Mouse (Mus musculus) thymus, postnatal 0 days (tissue): ENCODE measurements around the gene Acer2. TPM values are rescaled to one million over a fixed set of nuclear protein-coding genes. Genes with fewer than 3 reads are reported as not detected.
"Not testable (repeated sequence)": the region's sequence is repeated elsewhere in the genome, so short reads cannot be mapped to it uniquely, and the experiment has no call there.

Experiments used
- DNase-seq: peaks from one replicate; pipeline ENCODE4 v3.0.0-alpha.2; 2015; ENCODE audit warnings: low spot score
- polyA plus RNA-seq: library from polyadenylated mRNA; unstranded; fragments of >200 nt; fragmentation: Nextera tagmentation; extraction: Ambion mirVana; gene quantifications from 2 replicates; pipeline ENCODE4 v1.2.1, GENCODE M21; 2015

The Acer2 gene
- 3.9 and 4.3 TPM in 2 replicates for polyA plus RNA-seq

GRCm38 (mm10) chr4:86874146-86874847 lies at the start of gene Acer2:
TSS of gene Acer2 (plus strand) at chr4:86874396.
- DNase-seq = peak; percentile 84

GRCm38 (mm10) chr4:86825143-86825542 lies 49.1 kb upstream of the Acer2 start:
- DNase-seq = no peak

- DNase-seq = no peak
Observed at GRCm38 (mm10) chr4:86831896-86832295, 42.3 kb upstream of the Acer2 start.

- not testable (repeated sequence) for DNase-seq
Observed at GRCm38 (mm10) chr4:86841141-86841540, 33.1 kb upstream of the Acer2 start.

- DNase-seq = no peak
Observed at GRCm38 (mm10) chr4:86845384-86845783, 28.8 kb upstream of the Acer2 start.

- no peak for DNase-seq
Observed at GRCm38 (mm10) chr4:86847246-86847645, 26.9 kb upstream of the Acer2 start.

GRCm38 (mm10) chr4:86851331-86851730 lies 22.9 kb upstream of the Acer2 start:
- no peak for DNase-seq

GRCm38 (mm10) chr4:86852018-86852417 lies 22.2 kb upstream of the Acer2 start:
- no peak for DNase-seq

- no peak for DNase-seq
Observed at GRCm38 (mm10) chr4:86852813-86853590, 21.2 kb upstream of the Acer2 start.

GRCm38 (mm10) chr4:86856304-86857112 lies 17.7 kb upstream of the Acer2 start:
- DNase-seq = peak; percentile 37

GRCm38 (mm10) chr4:86857113-86858069 lies 16.8 kb upstream of the Acer2 start, which contains the start of gene Rps6:
TSS of gene Rps6 (minus strand) at chr4:86857412.
- peak; percentile 99 for DNase-seq

- DNase-seq = no peak
Observed at GRCm38 (mm10) chr4:86858070-86858440, 16.1 kb upstream of the Acer2 start.

- DNase-seq = no peak
Observed at GRCm38 (mm10) chr4:86864087-86864486, 10.1 kb upstream of the Acer2 start.

GRCm38 (mm10) chr4:86871988-86872387 lies 2.2 kb upstream of the Acer2 start:
- no peak for DNase-seq

- no peak for DNase-seq
Observed at GRCm38 (mm10) chr4:86873072-86873471, 1.1 kb upstream of the Acer2 start.

GRCm38 (mm10) chr4:86879477-86879876 lies 5.3 kb downstream of the Acer2 start:
- DNase-seq = no peak

- DNase-seq = no peak
Observed at GRCm38 (mm10) chr4:86881178-86881577, 7.0 kb downstream of the Acer2 start.

GRCm38 (mm10) chr4:86882413-86882812 lies 8.2 kb downstream of the Acer2 start:
- no peak for DNase-seq

- peak; percentile 54 for DNase-seq
Observed at GRCm38 (mm10) chr4:86884945-86885344, 10.7 kb downstream of the Acer2 start.

- DNase-seq = peak; percentile 71
Observed at GRCm38 (mm10) chr4:86885790-86886159, 11.6 kb downstream of the Acer2 start.
